Mouse (Mus musculus) limb, embryonic 12.5 days (tissue): ENCODE data around the gene Alkbh7. TPM values are rescaled to one million over a fixed set of nuclear protein-coding genes. Genes with fewer than 3 reads are reported as not detected.

Experiments
- ATAC-seq: fragments of 200-750 bp; cut with Nextera tagmentation; 2 replicates; pipeline ENCODE4 v1.8.0; 2017; ENCODE audit warnings: low read depth, moderate TSS enrichment; ENCODE audit not compliant: insufficient number of reproducible peaks, insufficient read depth, low FRiP score, low TSS enrichment
- H3K27ac ChIP-seq: fragments of 300-500 bp; sonication (generic); 2 replicates; pipeline ENCODE4 v1.5.1; 2016; ENCODE audit warnings: mild to moderate bottlenecking, moderate library complexity
- H3K27me3 ChIP-seq: fragments of 300-500 bp; sonication (generic); 2 replicates; pipeline ENCODE4 v1.6.1; 2016; ENCODE audit warnings: mild to moderate bottlenecking, moderate library complexity
- H3K36me3 ChIP-seq: fragments of 300-500 bp; sonication (generic); 2 replicates; pipeline ENCODE4 v1.6.1; 2016; ENCODE audit warnings: mild to moderate bottlenecking, moderate library complexity
- H3K4me1 ChIP-seq: fragments of 300-500 bp; sonication (generic); replicated peaks from 2 replicates; pipeline ENCODE4 v1.6.1; 2016
- H3K4me2 ChIP-seq: fragments of 300-500 bp; sonication (generic); 2 replicates; pipeline ENCODE4 v1.6.1; 2016; ENCODE audit warnings: mild to moderate bottlenecking, moderate library complexity
- H3K4me3 ChIP-seq: fragments of 300-500 bp; sonication (generic); replicated peaks from 2 replicates; pipeline ENCODE4 v1.5.1; 2016; ENCODE audit warnings: mild to moderate bottlenecking
- H3K9ac ChIP-seq: fragments of 300-500 bp; sonication (generic); replicated peaks from 2 replicates; pipeline ENCODE4 v1.6.1; 2016; ENCODE audit warnings: mild to moderate bottlenecking, moderate library complexity
- H3K9me3 ChIP-seq: fragments of 300-500 bp; sonication (generic); 2 replicates; pipeline ENCODE4 v1.6.1; 2016; ENCODE audit warnings: mild to moderate bottlenecking, moderate library complexity
- WGBS: fragments of 180-500 bp; shearing (Covaris S2); methylation state at CpG from one replicate; pipeline ENCODE4 v1.1.7; 2016; 5-methylcytosine and 5-hydroxymethylcytosine counted together
- polyA plus RNA-seq: library from polyadenylated mRNA; unstranded; fragments of >200 nt; fragmentation: Nextera tagmentation; extraction: Ambion mirVana; gene quantifications from 2 replicates; pipeline ENCODE4 v1.2.1, GENCODE M21; 2016

Gene Alkbh7
- polyA plus RNA-seq, result 37.6 and 39.8 TPM in 2 replicates

DNA sequence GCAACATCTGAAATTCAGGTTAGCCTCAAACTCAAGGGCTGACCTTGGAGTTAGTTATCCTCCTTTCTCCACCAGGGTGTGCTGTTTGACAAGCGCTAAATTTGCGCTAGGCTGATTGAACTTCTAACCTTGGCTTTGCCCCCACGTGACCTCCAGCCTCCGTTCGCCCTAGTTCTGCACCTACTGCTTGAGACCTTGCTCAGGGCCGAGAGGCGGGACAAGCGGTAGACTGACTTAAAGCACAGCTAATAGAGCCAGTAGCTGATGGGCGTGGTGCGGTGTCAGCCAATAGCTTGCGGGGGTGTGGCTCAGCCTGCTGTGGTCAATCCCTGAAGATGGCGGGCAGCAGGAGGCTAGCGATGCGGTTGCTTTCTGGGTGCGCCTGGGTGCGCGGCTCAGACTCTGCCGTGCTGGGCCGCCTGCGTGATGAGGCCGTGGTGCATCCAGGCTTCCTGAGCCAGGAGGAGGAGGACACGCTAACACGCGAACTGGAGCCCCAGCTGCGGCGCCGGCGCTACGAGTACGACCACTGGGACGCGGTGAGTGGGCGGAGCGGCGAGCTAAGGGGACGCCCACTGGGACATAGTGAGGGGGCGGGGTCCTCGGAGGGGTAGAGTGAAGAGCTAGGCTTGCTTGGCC, at the start of gene Alkbh7:
Gene Alkbh7 (plus strand): TSS at position 311 of the 639 bp plus-strand sequence.
- Histone ChIP-seq H3K9me3 (no peaks in the 10 kb centered on the region), H3K4me3 (peak within 1 kb of the TSS; percentile 79), H3K36me3 (peaks cover 66% of the 10 kb centered on the region), H3K4me1 (peaks cover 9% of the 10 kb centered on the region), H3K27me3 (no peaks in the 10 kb centered on the region), H3K27ac (0 out of 2 replicates have a peak within 1 kb of the TSS, but pooled peaks have one; percentile 51), H3K4me2 (peak within 1 kb of the TSS; percentile 69), H3K9ac (peak within 1 kb of the TSS; percentile 55)
- peak; percentile 99 for ATAC-seq
- under 1% methylated on average over 38 of the region's 38 CpGs for WGBS

DNA sequence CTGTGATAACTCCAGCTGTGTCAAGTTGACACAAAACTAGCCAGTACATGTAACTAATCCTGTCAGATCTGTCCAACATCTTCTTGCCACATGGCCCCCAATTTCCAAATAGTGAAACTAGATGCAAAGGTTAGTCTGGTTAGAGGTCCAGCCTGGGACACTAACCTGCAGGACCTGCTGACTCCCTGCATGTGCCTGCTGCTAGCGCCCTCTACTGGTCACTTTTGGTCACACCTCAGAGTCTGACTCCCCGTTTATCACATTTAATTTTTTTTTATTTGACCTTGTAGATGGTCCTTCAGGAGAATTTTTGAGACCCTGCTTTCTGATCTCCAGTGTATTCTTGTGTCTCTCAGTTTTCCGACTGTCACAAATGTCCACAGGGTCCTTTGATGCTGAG, 46.2 kb upstream of the Alkbh7 start:
- Histone ChIP-seq H3K4me2 (no peak overlapping the region), H3K27ac (no peak overlapping the region), H3K9me3 (no peaks in the 10 kb centered on the region), H3K4me1 (no peaks in the 10 kb centered on the region), H3K9ac (no peak overlapping the region), H3K36me3 (no peaks in the 10 kb centered on the region), H3K27me3 (peaks cover 9% of the 10 kb centered on the region; the same call in 1 of the 2 replicates), H3K4me3 (no peak overlapping the region)
- ATAC-seq, result no peak
- 13% methylated on average over 3 of the region's 3 CpGs for WGBS

DNA sequence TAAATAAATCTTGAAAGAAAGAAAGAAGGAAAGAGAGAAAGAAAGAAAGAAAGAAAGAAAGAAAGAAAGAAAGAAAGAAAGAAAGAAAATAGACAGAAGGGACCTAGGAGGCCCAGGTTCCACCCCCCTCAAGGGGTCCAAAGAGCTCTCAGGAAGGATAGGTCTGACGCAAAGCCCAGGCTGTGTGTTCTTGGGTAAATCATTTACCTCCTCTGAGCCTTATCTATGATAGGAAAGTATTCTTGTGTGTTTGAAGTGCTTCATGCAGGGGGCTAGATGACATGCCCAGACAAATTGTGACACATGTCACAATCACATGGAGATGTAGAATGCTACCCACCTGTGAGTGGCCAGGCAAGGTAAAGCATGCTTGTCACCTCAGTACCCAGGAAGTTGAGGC, 44.5 kb upstream of the Alkbh7 start:
- no peaks in the 10 kb centered on the region for H3K4me1 ChIP-seq
- H3K36me3 ChIP-seq, result no peaks in the 10 kb centered on the region
- H3K27ac ChIP-seq, result no peak overlapping the region
- WGBS, result 86% methylated on average over 1 of the region's 1 CpGs
- peaks cover 9% of the 10 kb centered on the region; the same call in 1 of the 2 replicates for H3K27me3 ChIP-seq
- H3K9ac ChIP-seq, result no peak overlapping the region
- H3K4me2 ChIP-seq, result no peak overlapping the region
- H3K9me3 ChIP-seq, result no peaks in the 10 kb centered on the region
- H3K4me3 ChIP-seq, result no peak overlapping the region
- no peak for ATAC-seq

DNA sequence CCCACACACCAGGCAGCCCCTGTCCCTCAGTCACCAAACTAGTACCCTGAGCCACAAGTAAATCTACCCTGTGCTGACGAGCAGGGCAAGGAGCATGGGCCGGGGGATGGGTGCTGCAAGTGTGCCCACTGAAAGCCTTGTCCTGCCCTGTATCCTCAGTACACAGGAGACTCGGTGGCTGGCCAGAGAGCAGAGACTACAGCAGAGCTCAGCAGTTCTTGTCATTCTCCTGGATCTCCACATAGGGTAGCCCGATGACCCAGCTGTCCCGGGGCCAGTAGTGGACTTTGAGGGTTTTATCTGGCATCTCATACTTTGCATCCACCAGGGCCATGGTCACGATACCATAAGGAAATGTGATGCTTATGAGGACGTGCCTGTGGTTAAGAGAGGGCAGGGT, 42.3 kb upstream of the Alkbh7 start:
- no peaks in the 10 kb centered on the region for H3K9me3 ChIP-seq
- ATAC-seq, result no peak
- no peaks in the 10 kb centered on the region for H3K36me3 ChIP-seq
- H3K4me2 ChIP-seq, result no peak overlapping the region
- no peak overlapping the region for H3K9ac ChIP-seq
- H3K27ac ChIP-seq, result no peak overlapping the region
- H3K4me1 ChIP-seq, result 0 out of 2 replicates have a peak, but pooled peaks cover 4% of the 10 kb centered on the region
- H3K4me3 ChIP-seq, result no peak overlapping the region
- 77% methylated on average over 7 of the region's 7 CpGs for WGBS
- H3K27me3 ChIP-seq, result peaks cover 15% of the 10 kb centered on the region; the same call in 1 of the 2 replicates

DNA sequence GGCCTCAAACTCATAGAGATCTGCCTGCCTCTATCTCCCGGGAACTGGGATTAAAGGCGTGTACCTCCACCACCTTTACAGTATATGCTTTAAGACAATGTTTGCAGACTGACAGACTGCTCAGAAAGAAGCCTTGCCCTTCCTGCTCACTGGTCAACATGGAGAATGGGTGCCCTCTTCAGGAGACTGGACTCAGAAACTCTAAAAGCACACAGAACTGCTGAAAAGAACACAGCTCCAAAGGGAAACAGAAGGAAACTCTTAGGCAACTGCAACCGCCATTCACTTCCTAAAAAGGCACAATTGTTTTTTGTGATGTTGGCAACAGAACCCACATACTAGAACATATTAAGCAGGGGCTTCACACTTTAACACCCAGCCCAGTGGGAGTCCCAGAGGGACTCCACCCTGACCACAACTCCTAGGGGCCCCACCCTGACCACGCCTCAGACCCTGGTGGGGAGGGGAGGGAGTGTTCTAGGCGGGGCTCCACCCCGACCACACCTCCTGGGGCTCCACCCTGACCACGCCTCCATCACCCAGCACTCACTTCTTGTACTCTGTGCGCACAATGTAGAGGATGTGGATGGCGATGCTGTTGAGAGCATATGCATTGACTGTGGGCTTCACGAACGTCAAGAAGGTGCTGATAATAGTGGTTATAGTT, 39.2 kb upstream of the Alkbh7 start:
- 0 out of 2 replicates have a peak, but pooled peaks cover 4% of the 10 kb centered on the region for H3K4me1 ChIP-seq
- H3K36me3 ChIP-seq, result no peaks in the 10 kb centered on the region
- H3K9ac ChIP-seq, result no peak overlapping the region
- 30% methylated on average over 11 of the region's 11 CpGs for WGBS
- no peak overlapping the region for H3K27ac ChIP-seq
- ATAC-seq, result no peak
- no peak overlapping the region for H3K4me2 ChIP-seq
- H3K27me3 ChIP-seq, result peaks cover 10% of the 10 kb centered on the region; the same call in 1 of the 2 replicates
- no peak overlapping the region for H3K4me3 ChIP-seq
- H3K9me3 ChIP-seq, result no peaks in the 10 kb centered on the region

DNA sequence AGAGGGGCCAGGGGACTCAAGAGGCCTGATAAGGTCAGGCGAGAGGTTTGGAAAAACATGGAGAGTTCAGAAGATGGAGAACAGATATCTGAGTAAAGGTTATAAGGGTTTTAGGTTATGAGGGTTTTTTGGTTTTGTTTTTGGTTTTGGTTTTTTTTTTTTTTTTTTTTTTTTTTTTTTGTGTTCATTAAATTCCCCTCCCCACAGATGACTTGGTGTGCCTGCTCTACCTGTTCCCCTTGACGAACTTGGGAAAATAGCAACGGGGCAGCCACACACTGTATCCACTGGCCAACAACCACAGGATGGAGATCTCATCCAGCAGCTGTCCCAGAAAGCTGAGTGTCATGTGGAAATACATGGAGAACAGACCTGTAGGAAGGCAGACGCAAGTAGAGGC, 38.5 kb upstream of the Alkbh7 start:
- Histone ChIP-seq H3K4me2 (no peak overlapping the region), H3K4me1 (0 out of 2 replicates have a peak, but pooled peaks cover 4% of the 10 kb centered on the region), H3K9ac (no peak overlapping the region), H3K9me3 (no peaks in the 10 kb centered on the region), H3K4me3 (no peak overlapping the region), H3K36me3 (no peaks in the 10 kb centered on the region), H3K27me3 (peaks cover 6% of the 10 kb centered on the region; the same call in 1 of the 2 replicates), H3K27ac (no peak overlapping the region)
- no peak for ATAC-seq
- 80% methylated on average over 4 of the region's 4 CpGs for WGBS

DNA sequence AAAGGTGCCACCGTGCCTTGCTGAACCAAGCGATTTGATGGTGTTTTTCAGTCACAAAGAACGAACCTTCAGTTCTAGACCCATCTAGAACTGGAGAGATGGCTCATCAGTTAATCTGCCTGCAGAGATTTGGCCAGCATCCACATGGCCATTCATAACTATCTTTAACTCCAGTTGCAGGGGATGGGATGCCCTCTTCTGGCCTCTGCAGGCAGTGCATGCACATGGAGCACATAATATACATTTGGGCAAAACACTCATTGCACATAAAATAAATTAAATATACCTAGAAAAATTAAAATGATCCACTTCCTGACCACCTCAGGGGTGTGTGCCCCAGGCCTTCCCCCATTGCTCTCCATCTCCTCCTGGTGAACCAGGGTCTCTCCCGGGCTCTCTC, 35.3 kb upstream of the Alkbh7 start:
- H3K36me3 ChIP-seq, result no peaks in the 10 kb centered on the region
- H3K4me3 ChIP-seq, result no peak overlapping the region
- no peak overlapping the region for H3K27ac ChIP-seq
- WGBS, result 93% methylated on average over 4 of the region's 4 CpGs
- H3K4me2 ChIP-seq, result no peak overlapping the region
- ATAC-seq, result no peak
- no peak overlapping the region for H3K9ac ChIP-seq
- no peaks in the 10 kb centered on the region for H3K9me3 ChIP-seq
- H3K4me1 ChIP-seq, result 0 out of 2 replicates have a peak, but pooled peaks cover 4% of the 10 kb centered on the region
- H3K27me3 ChIP-seq, result peaks cover 6% of the 10 kb centered on the region; the same call in 1 of the 2 replicates

DNA sequence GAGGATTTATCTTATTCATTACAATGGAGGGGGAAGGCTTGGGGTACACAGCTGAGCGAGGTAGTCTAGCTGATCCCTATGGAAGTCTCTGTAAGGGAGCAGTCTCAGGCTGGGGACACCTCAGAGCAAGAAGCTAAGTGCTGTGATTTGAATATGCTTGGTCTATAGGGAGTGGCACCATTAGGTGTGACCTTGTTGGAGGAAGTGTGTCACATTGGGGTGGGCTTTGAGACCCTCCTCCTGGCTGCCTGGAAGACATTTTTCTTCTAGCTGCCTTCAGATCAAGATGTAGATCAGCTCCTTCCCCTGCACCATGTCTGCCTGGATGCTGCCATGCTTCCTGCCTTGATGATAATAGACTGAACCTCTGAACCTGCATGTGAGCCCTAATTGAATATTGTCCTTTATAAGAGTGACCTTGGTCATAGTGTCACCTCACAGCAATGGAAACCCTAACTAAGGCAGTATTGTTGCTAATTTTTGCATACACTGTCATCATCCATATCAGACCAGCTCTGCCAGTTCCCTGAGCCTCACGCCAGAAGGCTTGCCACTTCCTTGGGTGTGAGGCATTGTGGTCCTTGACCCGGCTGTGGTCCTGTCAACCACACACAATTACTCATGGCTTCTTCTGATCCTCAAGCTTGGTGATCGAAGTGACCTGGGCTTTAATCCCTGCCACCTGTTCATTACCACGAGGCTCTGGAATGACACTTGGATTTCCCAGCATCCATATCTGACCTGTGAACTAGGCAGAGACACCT, 34.3 kb upstream of the Alkbh7 start:
- Histone ChIP-seq H3K27ac (no peak overlapping the region), H3K9me3 (no peaks in the 10 kb centered on the region), H3K9ac (no peak overlapping the region), H3K27me3 (peaks cover 6% of the 10 kb centered on the region; the same call in 1 of the 2 replicates), H3K4me3 (no peak overlapping the region), H3K36me3 (no peaks in the 10 kb centered on the region), H3K4me1 (0 out of 2 replicates have a peak, but pooled peaks cover 4% of the 10 kb centered on the region), H3K4me2 (no peak overlapping the region)
- 75% methylated on average over 5 of the region's 5 CpGs for WGBS
- ATAC-seq, result no peak

DNA sequence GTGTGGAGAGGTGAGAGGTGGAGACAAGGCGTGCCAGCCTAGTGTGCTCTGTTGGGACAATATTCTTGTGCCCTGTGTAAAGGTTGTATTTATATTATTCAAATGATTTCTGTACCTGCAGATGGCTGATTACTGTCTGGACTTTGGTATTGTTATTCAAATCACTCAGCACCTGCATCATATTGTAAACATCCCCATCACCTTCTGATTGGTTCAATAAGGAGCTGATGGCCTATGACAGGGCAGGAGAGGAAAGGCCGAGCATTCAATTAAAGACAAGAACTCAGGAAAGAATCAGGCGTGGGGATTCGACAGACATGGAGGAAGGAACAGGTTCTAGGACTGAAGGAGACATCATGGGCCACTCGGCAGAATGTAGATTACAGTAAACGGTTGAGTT, 33.5 kb upstream of the Alkbh7 start:
- WGBS, result 77% methylated on average over 6 of the region's 6 CpGs

DNA sequence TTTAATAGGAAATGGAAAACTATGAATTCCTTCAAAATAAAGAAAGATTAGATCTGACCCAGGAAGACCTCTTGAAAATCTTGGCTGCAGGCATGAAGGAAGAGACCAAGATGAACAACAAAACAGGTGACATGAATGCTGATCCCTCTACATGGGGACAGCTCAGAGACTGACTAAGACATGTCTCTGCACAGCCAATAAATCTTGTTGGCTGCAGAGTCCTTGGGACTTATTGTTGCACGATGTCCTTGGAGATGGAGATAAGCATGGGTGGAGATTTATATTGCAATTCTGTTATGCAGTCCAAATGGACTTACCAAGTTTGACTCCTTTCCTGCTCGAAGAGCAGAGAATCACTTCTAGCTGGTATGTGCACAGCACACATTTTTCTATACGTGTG, 27.8 kb upstream of the Alkbh7 start:
- Histone ChIP-seq H3K4me2 (no peak overlapping the region), H3K27me3 (peaks cover 10% of the 10 kb centered on the region; the same call in 1 of the 2 replicates), H3K9ac (no peak overlapping the region), H3K9me3 (no peaks in the 10 kb centered on the region), H3K27ac (no peak overlapping the region), H3K4me3 (no peak overlapping the region), H3K4me1 (no peaks in the 10 kb centered on the region), H3K36me3 (no peaks in the 10 kb centered on the region)
- ATAC-seq, result no peak
- WGBS, result 61% methylated on average over 3 of the region's 3 CpGs

More for the DNA sequence above, 33.5 kb upstream of the Alkbh7 start:
- no peaks in the 10 kb centered on the region for H3K36me3 ChIP-seq
- no peak overlapping the region for H3K4me2 ChIP-seq
- H3K27ac ChIP-seq, result no peak overlapping the region
- no peaks in the 10 kb centered on the region for H3K4me1 ChIP-seq
- no peaks in the 10 kb centered on the region for H3K27me3 ChIP-seq
- no peak overlapping the region for H3K4me3 ChIP-seq
- no peaks in the 10 kb centered on the region for H3K9me3 ChIP-seq
- ATAC-seq, result no peak
- no peak overlapping the region for H3K9ac ChIP-seq

DNA sequence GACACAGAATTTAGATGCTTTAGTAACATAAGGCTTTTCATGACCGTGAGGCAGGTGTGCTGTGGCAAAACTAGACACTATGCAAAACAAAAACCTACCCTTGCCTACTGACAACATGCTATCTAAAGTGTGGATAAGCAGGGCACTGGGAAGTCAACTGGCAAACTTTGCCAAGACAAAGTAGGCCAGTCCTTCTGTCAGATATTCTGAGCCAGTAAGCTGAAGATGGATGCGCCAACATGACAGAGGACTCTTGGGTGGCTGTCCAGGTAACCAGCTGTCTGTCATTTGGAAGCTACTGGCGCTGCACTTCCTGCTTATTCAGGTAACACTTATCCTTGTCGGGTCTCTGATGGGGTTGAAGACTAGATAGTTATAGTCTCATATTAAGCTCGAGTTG, 27.1 kb upstream of the Alkbh7 start:
- Histone ChIP-seq H3K4me2 (no peak overlapping the region), H3K36me3 (no peaks in the 10 kb centered on the region), H3K9ac (no peak overlapping the region), H3K4me3 (no peak overlapping the region), H3K4me1 (no peaks in the 10 kb centered on the region), H3K27ac (no peak overlapping the region), H3K9me3 (no peaks in the 10 kb centered on the region), H3K27me3 (peaks cover 10% of the 10 kb centered on the region; the same call in 1 of the 2 replicates)
- WGBS, result 62% methylated on average over 5 of the region's 5 CpGs
- ATAC-seq, result no peak
